Mouse (Mus musculus) heart, adult 2 months (tissue): ENCODE data around the gene Usp34. TPM values are rescaled to one million over a fixed set of nuclear protein-coding genes. Genes with fewer than 3 reads are reported as not detected.
"Not testable (repeated sequence)": the region's sequence is repeated elsewhere in the genome, so short reads cannot be mapped to it uniquely, and the experiment has no call there.

Experiments used
- DNase-seq, 2 experiments: peaks; one replicate each; pipeline ENCODE4 v3.0.0; 2021
- H3K27ac ChIP-seq: fragments of 200-600 bp; 2 replicates; pipeline ENCODE4 v1.8.1; 2022
- H3K27me3 ChIP-seq: fragments of 200-500 bp; 2 replicates; pipeline ENCODE4 v1.6.1; 2012; ENCODE audit warnings: mild to moderate bottlenecking, low read length, inconsistent platforms, mixed read lengths; ENCODE audit not compliant: control insufficient read depth, insufficient read depth
- H3K36me3 ChIP-seq: fragments of 200-500 bp; 2 replicates; pipeline ENCODE4 v1.6.1; 2012; ENCODE audit warnings: low read length, inconsistent platforms; ENCODE audit not compliant: control insufficient read depth, insufficient read depth
- H3K4me1 ChIP-seq: fragments of 200-500 bp; 2 replicates; pipeline ENCODE4 v1.6.1; 2011; ENCODE audit warnings: low read length; ENCODE audit not compliant: control insufficient read depth, insufficient read depth
- H3K4me3 ChIP-seq: fragments of 200-600 bp; 2 replicates; pipeline ENCODE4 v1.8.1; 2022
- H3K79me2 ChIP-seq: fragments of 200-500 bp; replicated peaks from 2 replicates; pipeline ENCODE4 v1.6.1; 2012; ENCODE audit warnings: mild to moderate bottlenecking, inconsistent platforms, low read length, moderate library complexity, mixed read lengths; ENCODE audit not compliant: control insufficient read depth, insufficient read depth
- H3K9ac ChIP-seq: fragments of 200-500 bp; 2 replicates; pipeline ENCODE4 v1.6.1; 2012; ENCODE audit warnings: low read depth, mild to moderate bottlenecking, control low read depth, inconsistent platforms, low read length, mixed read lengths
- CTCF ChIP-seq: fragments of 200-600 bp; IDR thresholded peaks from 2 replicates; pipeline ENCODE4 v1.8.1; 2022; ENCODE audit warnings: antibody characterized with exemption, mild to moderate bottlenecking, moderate library complexity
- EP300 ChIP-seq: fragments of 200-500 bp; IDR thresholded peaks from 2 replicates; pipeline ENCODE4 v1.6.1; 2011; ENCODE audit warnings: low read depth, low read length, control low read depth; ENCODE audit not compliant: insufficient read depth
- POLR2A ChIP-seq: fragments of 200-500 bp; IDR thresholded peaks from 2 replicates; pipeline ENCODE4 v1.6.1; 2011; ENCODE audit warnings: mild to moderate bottlenecking, low read depth, low read length, control low read depth; ENCODE audit not compliant: insufficient read depth
- WGBS: fragments of 180-500 bp; shearing (Covaris S2); methylation state at CpG from one replicate; pipeline ENCODE4 v1.1.7; 2018; 5-methylcytosine and 5-hydroxymethylcytosine counted together
- intact Hi-C: fragments of 180-260 bp; cut with DNase I; formaldehyde crosslinking; loops from one replicate; pipeline ENCODE4 v1.15.1; 2025
- polyA plus RNA-seq: library from polyadenylated mRNA; depleted of rRNA; stranded (reverse); fragments of >200 nt; gene quantifications from 2 replicates; pipeline ENCODE4 v1.2.3, GENCODE M21; 2012
- total RNA-seq, 2 experiments: library from RNA; stranded (reverse); gene quantifications; 2 replicates each; pipeline ENCODE4 v1.2.3; 2021

The Usp34 gene
- total and polyA plus RNA-seq, 3 experiments: 8.0 to 38.3 (median 33.5) TPM

DNA sequence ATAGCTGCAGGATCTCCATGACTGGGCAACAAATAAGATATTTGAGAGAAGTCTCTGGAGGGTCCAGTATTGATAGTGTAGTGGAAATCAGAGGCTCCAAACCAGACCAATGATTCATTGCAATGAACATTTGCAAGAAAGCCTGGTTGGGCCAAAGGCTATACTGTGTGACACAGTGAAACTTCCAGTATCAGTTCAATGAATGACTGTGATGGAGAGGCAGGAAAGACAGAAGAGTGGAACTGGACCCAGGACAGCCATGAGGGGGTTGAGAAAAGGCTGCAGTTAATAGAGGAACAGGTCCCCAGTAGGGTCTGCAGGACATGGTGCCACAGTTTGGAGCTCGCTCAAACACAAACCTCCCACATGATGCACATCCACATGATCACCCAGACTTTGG lies 6.8 kb upstream of the Usp34 start:
- Histone ChIP-seq H3K4me3 (no peak overlapping the region), H3K79me2 (no peaks in the 10 kb centered on the region), H3K9ac (no peak overlapping the region), H3K4me1 (no peaks in the 10 kb centered on the region), H3K27me3 (no peaks in the 10 kb centered on the region), H3K36me3 (peaks cover 4% of the 10 kb centered on the region), H3K27ac (no peak overlapping the region)
- DNase-seq: no peak
- 100% methylated on average over 1 of the region's 1 CpGs for WGBS
- intact Hi-C loops: no loop called here
- no peak for TF ChIP-seq POLR2A
- TF ChIP-seq CTCF: no peak
- TF ChIP-seq EP300: no peak

DNA sequence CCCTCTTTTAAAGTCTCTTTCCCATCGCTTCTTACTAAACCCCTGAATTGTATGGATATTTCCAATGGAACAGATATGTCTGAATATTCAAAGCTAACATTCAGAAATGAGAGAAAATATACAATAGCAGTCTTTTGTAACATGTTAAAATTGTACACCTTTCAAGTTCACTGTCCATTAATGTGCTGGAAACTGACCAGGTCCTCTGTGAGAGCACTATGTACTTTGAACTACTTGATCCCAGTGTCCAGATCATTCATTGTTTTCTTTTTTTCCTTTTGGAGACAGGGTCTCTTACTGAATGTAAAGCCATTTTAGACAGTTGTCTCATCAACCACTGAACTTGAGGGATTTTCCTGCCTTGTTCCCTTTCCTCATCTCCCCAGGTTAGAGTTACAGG lies 3.6 kb upstream of the Usp34 start:
- Histone ChIP-seq H3K79me2 (no peaks in the 10 kb centered on the region; the same call in 1 of the 2 replicates), H3K4me1 (peaks cover 1% of the 10 kb centered on the region; the same call in 1 of the 2 replicates), H3K27me3 (no peaks in the 10 kb centered on the region), H3K36me3 (no peaks in the 10 kb centered on the region), H3K4me3 (no peak overlapping the region), H3K9ac (no peak overlapping the region), H3K27ac (no peak overlapping the region)
- TF ChIP-seq POLR2A: no peak
- TF ChIP-seq EP300: no peak
- no peak for TF ChIP-seq CTCF
- DNase-seq: no peak
- intact Hi-C loops: no loop called here
- WGBS: 83% methylated on average over 1 of the region's 1 CpGs

DNA sequence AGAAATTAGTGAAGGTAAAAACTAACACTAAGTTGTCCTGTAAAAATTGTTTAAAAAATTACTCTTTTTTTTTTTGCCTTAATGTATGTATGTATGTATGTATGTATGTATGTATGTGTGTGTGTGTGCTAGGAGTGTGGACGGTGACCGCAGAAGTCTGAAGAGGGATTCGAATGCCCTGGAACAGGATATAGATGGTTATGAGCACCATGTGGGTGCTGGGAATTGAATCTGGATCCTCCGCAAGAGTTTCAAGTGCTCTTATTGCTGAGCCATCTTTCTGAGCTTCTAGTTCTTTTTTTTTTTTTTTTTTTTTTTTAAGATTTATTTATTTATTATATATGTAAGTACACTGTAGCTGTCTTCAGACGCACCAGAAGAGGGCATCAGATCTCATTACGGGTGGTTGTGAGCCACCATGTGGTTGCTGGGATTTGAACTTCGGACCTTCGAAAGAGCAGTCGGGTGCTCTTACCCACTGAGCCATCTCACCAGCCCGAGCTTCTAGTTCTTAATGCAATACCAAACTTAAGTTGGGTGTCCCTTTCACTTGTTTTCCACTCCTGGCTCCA lies 1.5 kb upstream of the Usp34 start:
- peak overlapping the region; percentile 99 for H3K27ac ChIP-seq
- not testable (repeated sequence) for H3K27me3 ChIP-seq, H3K79me2 ChIP-seq, H3K9ac ChIP-seq, H3K4me1 ChIP-seq, DNase-seq
- peaks cover 10% of the 10 kb centered on the region for H3K36me3 ChIP-seq
- peak overlapping the region; percentile 75 for H3K4me3 ChIP-seq
- intact Hi-C loops: loop anchor here (5.0 kb wide), 1 partner anchor 467 kb away; the partner anchor contains the start of gene Rel
- peak; percentile 30 for TF ChIP-seq CTCF
- WGBS: 42% methylated on average over 10 of the region's 10 CpGs

DNA sequence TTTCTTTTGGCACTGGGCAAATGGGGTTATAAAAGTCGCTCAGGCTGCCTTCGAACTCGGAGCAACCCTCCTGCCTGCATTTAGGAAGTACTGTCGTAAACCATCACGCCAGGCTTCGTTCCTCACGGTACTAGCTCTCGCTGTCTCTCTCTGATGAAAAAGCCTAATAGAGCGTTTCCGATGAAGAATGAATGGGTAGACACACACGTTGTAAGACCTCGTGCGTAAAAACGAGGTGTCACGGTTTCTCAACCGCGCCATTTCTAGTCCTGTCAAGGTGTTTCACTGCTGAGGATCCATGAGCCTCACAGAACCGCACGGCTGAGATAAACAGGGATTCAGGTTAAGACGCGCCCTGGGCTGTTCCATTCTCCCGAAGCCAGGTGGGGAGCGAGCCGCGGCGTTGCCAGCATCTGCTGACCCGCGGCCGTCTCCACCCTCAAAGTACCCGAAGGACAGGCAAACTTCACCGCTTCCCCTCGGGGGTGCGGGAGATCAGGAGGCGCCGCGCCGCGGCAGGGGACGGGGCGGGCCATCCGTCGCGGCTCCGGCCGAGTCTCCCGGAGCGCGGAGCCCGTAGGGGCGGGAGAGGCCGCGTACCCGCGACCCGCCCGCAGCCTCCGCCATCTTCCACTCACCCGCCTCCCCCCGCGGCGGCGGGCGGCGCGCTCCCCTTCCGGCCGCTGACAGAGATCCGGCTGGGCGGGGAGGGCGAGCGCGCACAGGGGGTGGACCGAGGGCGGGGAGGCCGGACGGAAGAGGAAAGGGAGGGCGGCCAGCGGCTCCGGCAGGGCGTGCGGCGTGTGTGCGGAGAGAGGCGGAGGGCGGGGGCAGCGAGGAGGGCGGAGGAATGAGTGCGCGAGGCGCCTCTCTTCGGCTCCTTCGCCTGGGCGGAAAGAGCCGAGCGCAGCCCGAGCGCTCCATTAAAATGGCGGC lies 754 bp upstream of the Usp34 start:
- H3K4me1 ChIP-seq: peaks cover 3% of the 10 kb centered on the region
- peak overlapping the region; percentile 99 for H3K27ac ChIP-seq
- H3K4me3 ChIP-seq: peak overlapping the region; percentile 75
- H3K79me2 ChIP-seq: peaks cover 1% of the 10 kb centered on the region; the same call in 1 of the 2 replicates
- H3K9ac ChIP-seq: peak overlapping the region; percentile 99
- peaks cover 10% of the 10 kb centered on the region for H3K36me3 ChIP-seq
- intact Hi-C loops: loop anchor here (2.0 to 5.0 kb wide), 3 partner anchors 51 to 466 kb away; partner anchors contain the start of gene Rel
- WGBS: under 1% methylated on average over 87 of the region's 98 CpGs
- DNase-seq: peak; percentile 96 to 98
- no peaks in the 10 kb centered on the region for H3K27me3 ChIP-seq
- TF ChIP-seq POLR2A (peak; percentile 72), CTCF (no peak), EP300 (0 out of 2 replicates have a peak, but pooled peaks have one; percentile 31)

DNA sequence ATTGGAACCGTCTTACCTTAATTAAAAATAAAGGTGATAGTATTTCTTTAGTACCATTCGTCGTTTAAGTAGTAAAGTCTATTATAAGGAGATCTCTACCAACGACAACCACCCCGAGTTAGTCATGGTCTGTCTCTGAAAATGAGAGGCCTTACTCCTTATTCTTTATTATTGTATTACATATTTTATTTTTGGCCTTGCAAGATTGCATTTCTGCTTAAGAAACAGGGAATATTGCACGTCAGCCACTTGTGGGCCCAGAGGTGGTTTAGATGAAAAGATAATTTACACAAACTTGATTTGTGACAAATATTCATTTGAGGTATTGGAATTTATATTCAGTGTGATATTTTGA lies 848 bp downstream of the Usp34 start:
- WGBS: 3% methylated on average over 6 of the region's 6 CpGs
- DNase-seq: no peak
- Histone ChIP-seq H3K79me2 (peaks cover 1% of the 10 kb centered on the region; the same call in 1 of the 2 replicates), H3K36me3 (peaks cover 10% of the 10 kb centered on the region), H3K27ac (peak overlapping the region; percentile 99), H3K4me1 (peaks cover 4% of the 10 kb centered on the region), H3K9ac (peak overlapping the region; percentile 97), H3K27me3 (no peaks in the 10 kb centered on the region), H3K4me3 (peak overlapping the region; percentile 75)
- TF ChIP-seq EP300: no peak
- TF ChIP-seq POLR2A: no peak
- no peak for TF ChIP-seq CTCF
- intact Hi-C loops: loop anchor here (2.0 to 5.0 kb wide), 3 partner anchors 53 to 465 kb away; partner anchors contain the start of gene Rel

DNA sequence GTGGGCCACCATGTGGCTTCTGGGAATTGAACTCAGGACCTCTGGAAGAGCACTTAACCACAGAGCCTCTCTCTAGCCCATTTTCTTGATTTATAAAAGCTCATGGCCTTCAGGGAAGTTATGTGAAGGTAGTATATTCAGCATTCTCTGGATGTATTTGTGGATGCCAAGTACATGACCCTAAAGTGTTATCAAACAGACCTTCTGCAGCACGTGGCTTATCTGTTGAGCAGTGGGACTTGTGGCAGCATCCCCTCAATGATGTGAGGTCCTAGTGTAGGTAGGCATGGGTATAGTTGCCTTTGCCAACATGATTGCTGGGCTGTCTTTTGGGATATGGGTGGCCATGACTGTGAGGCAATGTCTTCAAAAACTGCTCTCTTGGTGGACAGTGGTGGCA lies 6.8 kb downstream of the Usp34 start:
- Histone ChIP-seq H3K36me3 (peaks cover 9% of the 10 kb centered on the region), H3K79me2 (peaks cover 4% of the 10 kb centered on the region), H3K27me3 (no peaks in the 10 kb centered on the region), H3K4me1 (peaks cover 4% of the 10 kb centered on the region), H3K4me3 (no peak overlapping the region), H3K9ac (no peak overlapping the region), H3K27ac (no peak overlapping the region)
- intact Hi-C loops: no loop called here
- DNase-seq: no peak
- WGBS: 33% methylated on average over 1 of the region's 1 CpGs
- TF ChIP-seq EP300: no peak
